Mouse (Mus musculus): ENCODE results near the gene Rap1a. TPM values are rescaled to one million over a fixed set of nuclear protein-coding genes. Genes with fewer than 3 reads are reported as not detected.

Gene Rap1a
- total RNA-seq, 2 experiments from 2014 or later = 101 to 103 TPM

DNA sequence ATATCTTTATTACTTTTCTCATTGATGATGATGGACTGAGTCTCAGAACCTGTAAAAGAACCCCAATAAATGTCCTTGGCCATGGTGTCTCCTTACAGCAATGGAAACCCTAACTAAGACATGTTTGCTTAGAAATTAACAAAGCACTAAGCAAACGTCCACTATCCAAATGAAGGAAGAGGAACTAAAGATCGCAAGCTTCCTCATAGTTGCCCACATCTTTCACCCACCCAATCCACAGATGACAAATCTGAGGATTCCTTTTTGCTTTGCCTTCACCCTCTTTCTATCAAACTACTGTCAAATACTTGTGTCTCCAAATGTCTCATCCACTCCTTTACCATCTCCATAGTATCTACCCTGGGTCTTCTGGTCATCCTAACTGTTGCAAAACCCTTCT, 112.6 kb downstream of the Rap1a start:
- no peak for DNase-seq

DNA sequence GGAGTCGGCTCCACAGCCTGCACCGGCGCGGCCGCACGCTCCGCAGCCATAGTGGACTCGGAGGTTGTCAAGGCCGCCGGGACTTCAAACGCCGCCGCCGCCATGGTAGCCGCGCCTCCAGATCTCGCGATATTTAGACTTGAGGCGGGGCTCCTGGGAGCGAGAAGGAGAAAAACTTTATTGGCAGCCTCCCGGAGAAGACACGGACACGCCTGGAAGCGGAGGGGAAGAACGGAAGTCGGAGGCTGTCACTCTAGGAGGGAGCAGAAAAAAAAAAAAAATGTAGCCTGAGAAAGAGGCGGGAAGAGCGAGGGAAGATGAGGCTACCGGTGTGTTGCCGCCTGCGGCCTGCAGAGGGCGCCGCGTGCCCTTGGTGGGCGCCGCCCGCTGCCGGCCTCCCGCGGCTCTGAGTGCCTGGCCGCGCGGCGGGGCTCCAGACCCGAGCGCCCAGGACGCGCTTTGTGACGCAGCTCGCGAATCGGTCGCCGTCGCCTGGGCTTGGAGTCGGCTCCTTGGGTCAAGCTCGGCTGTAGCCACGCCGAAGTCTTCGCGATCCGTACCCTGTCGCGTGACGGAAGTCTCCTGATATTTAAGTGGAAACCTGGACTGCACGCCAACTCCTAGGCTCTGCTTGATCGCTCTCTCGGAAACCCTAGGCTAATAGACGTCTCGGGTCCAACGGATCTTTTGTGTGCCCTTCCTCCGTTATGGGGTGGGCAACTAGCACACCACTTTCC, 113.6 kb downstream of the Rap1a start, which contains the start of gene Ddx20:
Ddx20 (minus strand) TSS at position 251 of the 737 bp plus-strand sequence.
- peak; percentile 88 to 89 for DNase-seq

DNA sequence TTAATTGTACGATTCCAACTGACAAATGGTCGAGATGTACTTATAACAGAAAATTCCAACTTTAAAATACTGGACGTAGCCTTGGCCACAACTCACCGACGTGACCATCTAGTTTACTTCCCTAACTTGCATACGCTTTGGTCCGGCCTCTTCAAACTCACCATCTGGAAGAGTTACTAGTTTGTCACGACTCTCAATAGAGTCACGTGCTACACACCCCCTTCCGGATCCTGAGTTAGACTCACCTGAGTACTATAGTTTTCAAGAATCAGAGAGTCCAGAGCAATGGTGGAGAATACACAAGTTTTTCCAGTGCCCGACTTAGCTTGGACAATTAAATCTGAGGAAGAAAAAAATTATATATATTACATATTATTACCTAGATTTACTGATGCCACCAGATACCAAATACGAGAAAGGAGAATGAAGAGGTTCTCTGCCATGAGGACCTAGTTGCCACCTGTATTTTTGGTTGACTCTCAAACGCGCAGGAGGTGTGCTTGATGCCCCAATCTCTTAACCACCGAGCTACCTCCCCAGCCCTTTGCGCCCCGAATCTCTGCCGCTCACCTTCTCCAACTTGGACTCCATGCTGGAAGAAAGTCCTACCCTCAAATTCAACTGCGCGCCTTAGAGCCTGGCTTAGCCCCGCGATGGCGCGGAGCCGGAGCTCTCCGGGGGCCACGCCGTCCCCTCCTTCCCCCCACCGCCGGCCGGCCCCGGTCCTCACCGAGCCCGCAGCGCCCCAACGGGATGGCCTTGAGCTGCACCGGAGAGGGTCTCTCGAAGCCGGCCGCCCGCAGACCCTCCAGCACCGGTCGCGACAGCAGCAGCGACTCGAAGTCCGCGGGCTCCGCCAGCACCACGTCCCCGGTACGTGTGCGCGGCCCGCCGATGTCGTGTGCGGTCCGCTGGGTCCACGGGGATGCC, 114.5 kb downstream of the Rap1a start:
- no peak for DNase-seq

DNA sequence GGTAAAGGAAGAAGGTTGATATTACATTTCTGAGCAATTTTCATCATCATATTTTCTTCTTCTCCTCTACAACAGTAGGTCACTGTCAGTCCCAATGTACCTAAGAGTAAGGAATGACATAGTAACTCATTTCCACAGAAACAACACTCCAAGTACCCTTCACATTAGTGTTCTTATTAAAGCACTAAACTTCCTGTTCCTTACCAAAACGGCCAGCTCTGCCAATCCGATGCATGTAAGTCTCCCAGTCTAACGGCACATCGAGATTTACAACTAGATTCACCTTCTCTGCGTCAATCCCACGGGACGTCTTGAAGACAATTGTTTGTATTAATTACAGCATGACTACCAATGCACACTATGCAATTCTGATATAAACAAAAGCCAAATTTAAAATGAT, 120.8 kb downstream of the Rap1a start:
- no peak for DNase-seq

Other genes starting within 250 kb of the Rap1a start
- 10 to 100 TPM; 11.1 to 11.9 TPM for gene Ddx20, start 113.8 kb downstream of the Rap1a start, total RNA-seq (2021)
- gene Inka2, start 96.7 kb downstream of the Rap1a start, total RNA-seq (2021) = 10 to 100 TPM; 70.4 to 75.5 TPM
- under 1 TPM; 0.83 to 1.00 TPM for gene Adora3, start 69.5 kb upstream of the Rap1a start, total RNA-seq (2021)
- not detected for gene Tmigd3, start 69.6 kb upstream of the Rap1a start, total RNA-seq (2021)
- under 1 TPM; 0.56 to 0.90 TPM for gene I830077J02Rik, start 131.3 kb upstream of the Rap1a start, total RNA-seq (2021)
- 10 to 100 TPM; 50.8 to 50.9 TPM for gene Wdr77, start 158.0 kb upstream of the Rap1a start, total RNA-seq (2021)
- 100 to 1,000 TPM; 277 to 291 TPM for gene Atp5f1, start 158.8 kb upstream of the Rap1a start, total RNA-seq (2021)
- gene Ovgp1, start 172.4 kb upstream of the Rap1a start, total RNA-seq (2021) = 1 to 10 TPM; 2.8 to 3.0 TPM
- not detected for gene Pifo, start 213.3 kb upstream of the Rap1a start, total RNA-seq (2021)
- not detected for gene Chil5, start 231.5 kb upstream of the Rap1a start, total RNA-seq (2021)

Measured in layer of hippocampus, postnatal 36 days (tissue).